Mouse (Mus musculus): ENCODE measurements at regions not wholly inside any gene's neighbourhood (a gene's known extent, or its start where the extent isn't known, plus 50 kb on each side); places are given as distances from the start of the nearest gene placed in this dataset.
"Not testable (repeated sequence)": the region's sequence is repeated elsewhere in the genome, so short reads cannot be mapped to it uniquely, and the experiment has no call there.

DNA sequence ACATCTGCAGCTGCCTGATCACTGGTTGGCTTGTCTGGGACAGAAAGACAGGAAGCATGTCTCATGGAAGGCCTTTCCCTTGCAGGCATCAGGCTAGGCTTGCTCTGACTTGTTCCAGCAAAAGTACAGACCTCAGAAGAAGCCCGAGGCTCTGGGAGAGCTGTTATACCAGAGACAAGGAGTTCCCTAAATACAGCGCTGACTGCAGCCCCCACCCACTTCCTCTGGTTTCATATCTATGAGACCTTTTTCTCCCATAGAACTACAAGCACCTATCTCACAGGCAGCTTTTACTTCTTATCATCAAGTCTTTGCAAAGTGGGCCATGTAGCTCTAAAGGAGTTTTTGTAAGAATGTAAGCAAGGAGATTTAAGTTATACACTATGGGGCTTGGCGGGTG, 312.2 kb upstream of the Vmn1r3 start:
- ATAC-seq (replicated peaks; ENCODE audit: insufficient number of reproducible peaks, low FRiP score, low TSS enrichment, poor library complexity, severe bottlenecking): not testable (repeated sequence)

DNA sequence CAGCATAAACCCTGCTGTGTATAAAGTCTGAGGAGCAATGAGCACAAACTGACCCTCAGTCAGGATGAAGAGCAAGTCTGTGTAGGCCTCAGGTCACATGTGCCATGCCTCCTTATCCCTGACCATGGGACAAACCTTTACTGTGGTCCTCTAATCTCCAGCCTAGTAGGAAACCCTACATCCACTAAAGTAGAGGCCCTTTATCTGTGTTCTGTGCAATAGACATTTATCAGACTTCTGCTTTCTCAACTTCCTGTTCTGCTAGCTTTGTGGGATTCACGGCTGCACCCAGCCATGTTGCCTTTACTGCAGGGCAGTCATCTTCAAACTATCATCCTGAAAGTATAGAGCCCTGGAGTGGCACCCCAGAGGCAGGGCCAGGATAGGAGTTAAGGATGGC, 310.8 kb upstream of the Vmn1r3 start:
- ATAC-seq (replicated peaks; ENCODE audit: insufficient number of reproducible peaks, low FRiP score, low TSS enrichment, poor library complexity, severe bottlenecking): peak; percentile 78

DNA sequence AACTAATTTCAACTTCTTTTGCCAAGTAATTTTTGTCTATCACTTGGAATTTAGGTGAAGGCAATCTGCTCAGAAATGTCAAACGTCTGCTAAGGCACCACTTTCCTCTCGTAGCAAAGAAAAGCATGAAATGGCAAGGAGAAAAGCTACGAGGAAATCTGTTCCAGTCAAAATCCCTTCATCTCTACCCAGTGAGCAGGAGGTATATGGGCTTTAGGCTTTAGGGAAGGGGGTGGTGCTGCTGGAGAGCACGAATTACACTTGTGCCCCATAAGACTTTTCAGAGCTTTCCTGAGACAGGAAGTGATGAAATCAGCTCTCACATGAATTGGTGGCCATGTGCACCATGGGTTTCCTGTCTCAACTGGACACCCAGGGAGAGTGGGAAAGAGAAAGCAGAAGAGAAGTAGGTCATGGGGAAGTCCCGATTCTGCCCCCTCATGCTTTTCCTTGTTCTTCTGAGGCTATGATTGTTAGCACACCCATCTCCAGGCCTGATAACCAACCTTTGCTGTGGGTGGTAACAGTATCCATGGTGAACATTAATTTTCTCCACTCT, 309.0 kb upstream of the Vmn1r3 start:
- peak; percentile 55 for ATAC-seq (replicated peaks; ENCODE audit: insufficient number of reproducible peaks, low FRiP score, low TSS enrichment, poor library complexity, severe bottlenecking)

GRCm38 (mm10) chr4:3490901-3491300, 305.7 kb upstream of the Vmn1r3 start:
- ATAC-seq (replicated peaks; ENCODE audit: insufficient number of reproducible peaks, low FRiP score, low TSS enrichment, poor library complexity, severe bottlenecking): not testable (repeated sequence)

GRCm38 (mm10) chr4:3482092-3482491, 296.9 kb upstream of the Vmn1r3 start:
- ATAC-seq (replicated peaks; ENCODE audit: insufficient number of reproducible peaks, low FRiP score, low TSS enrichment, poor library complexity, severe bottlenecking): no peak

DNA sequence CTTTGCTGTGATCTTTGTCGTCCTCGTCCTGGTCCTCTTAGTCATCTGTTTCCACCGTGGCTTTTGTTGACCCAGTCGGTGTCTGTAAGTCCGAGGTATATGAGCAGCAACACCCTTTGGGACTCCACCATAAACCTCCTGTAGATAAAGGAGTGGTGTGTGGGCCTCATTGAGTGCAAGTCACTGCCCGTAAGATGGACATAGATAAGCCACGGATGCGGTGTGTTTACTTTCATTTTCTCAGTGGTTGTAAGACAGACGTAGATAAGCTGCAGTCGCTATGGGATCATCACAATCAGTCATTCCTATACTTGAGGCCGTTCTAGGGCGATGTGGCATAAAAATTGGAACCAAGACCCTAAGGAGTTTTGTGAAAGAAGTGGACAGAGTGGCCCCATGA, 271.6 kb upstream of the Vmn1r3 start:
- no peak for ATAC-seq (replicated peaks; ENCODE audit: insufficient number of reproducible peaks, low FRiP score, low TSS enrichment, poor library complexity, severe bottlenecking)

DNA sequence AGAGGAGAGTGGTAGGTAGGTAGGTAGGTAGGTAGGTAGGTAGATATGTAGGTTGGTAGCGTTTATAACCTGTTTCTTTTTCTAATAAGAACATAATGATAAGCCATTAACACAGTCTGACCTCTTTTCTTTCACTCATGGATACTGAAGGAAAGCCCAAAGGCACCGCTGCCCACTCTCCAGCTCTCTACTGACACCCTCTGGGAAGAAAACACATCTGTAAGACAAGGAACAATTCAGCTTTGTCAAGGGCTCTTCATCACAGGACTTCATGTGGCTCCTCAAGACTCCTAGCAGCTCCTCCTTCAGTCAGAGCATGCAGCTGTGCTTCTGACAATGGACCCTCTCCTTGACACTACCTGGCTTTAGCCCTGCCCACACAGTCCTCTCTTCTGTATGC, 252.2 kb upstream of the Vmn1r3 start:
- not testable (repeated sequence) for ATAC-seq (replicated peaks; ENCODE audit: insufficient number of reproducible peaks, low FRiP score, low TSS enrichment, poor library complexity, severe bottlenecking)

GRCm38 (mm10) chr4:3427968-3428367, 242.8 kb upstream of the Vmn1r3 start:
- ATAC-seq (replicated peaks; ENCODE audit: insufficient number of reproducible peaks, low FRiP score, low TSS enrichment, poor library complexity, severe bottlenecking): no peak

GRCm38 (mm10) chr4:3419920-3420499, 234.9 kb upstream of the Vmn1r3 start:
- ATAC-seq (replicated peaks; ENCODE audit: insufficient number of reproducible peaks, low FRiP score, low TSS enrichment, poor library complexity, severe bottlenecking): no peak

DNA sequence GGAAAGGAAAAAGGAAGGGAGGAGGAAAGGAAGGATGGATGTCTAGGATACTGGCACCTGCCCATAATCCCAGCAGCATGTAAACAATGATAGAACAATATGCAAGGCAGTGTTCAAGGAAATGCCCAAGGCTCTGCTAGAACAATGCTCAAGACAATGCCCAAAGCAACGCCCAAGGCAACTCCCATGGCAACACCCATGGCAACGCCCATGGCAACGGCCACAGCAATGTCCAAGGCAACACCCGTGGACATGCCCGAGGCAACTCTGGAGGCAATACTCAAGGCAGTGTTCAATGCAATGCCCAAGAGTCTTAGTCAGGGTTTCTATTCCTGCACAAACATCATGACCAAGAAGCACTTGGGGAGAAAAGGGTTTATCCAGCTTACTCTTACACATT, 231.5 kb upstream of the Vmn1r3 start:
- ATAC-seq (replicated peaks; ENCODE audit: insufficient number of reproducible peaks, low FRiP score, low TSS enrichment, poor library complexity, severe bottlenecking): no peak

DNA sequence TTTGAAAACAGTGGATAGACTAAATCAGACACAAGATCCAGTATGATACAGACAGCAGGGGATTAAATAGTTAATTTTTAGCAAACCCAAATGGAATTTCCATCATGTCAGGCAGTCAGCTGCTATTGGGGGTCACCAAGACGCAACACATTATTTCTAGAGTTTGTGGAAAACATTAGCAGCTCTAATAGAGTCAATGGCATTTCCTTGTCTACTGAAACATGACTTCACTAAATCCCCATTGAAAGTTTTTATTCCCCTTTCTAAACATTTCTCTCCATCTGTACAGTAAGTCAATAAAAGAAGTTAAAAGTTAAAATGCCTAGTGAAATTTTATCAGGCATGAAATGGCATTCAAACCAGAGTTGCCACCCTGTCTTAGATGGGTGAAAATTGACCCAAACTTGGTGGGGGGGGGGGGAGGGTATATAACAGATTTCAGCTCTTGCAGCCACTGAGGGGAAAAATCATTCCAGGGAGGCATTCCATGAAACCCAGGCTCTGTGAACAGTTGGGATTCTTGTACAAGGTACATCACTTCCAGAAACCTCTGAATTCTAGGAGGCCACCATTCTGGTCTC, 229.4 kb upstream of the Vmn1r3 start:
- not testable (repeated sequence) for ATAC-seq (replicated peaks; ENCODE audit: insufficient number of reproducible peaks, low FRiP score, low TSS enrichment, poor library complexity, severe bottlenecking)

GRCm38 (mm10) chr4:3413493-3414441, 228.6 kb upstream of the Vmn1r3 start:
- no peak for ATAC-seq (replicated peaks; ENCODE audit: insufficient number of reproducible peaks, low FRiP score, low TSS enrichment, poor library complexity, severe bottlenecking)

- ATAC-seq (replicated peaks; ENCODE audit: insufficient number of reproducible peaks, low FRiP score, low TSS enrichment, poor library complexity, severe bottlenecking): not testable (repeated sequence)
Observed at GRCm38 (mm10) chr4:3412323-3412722, 227.2 kb upstream of the Vmn1r3 start.

DNA sequence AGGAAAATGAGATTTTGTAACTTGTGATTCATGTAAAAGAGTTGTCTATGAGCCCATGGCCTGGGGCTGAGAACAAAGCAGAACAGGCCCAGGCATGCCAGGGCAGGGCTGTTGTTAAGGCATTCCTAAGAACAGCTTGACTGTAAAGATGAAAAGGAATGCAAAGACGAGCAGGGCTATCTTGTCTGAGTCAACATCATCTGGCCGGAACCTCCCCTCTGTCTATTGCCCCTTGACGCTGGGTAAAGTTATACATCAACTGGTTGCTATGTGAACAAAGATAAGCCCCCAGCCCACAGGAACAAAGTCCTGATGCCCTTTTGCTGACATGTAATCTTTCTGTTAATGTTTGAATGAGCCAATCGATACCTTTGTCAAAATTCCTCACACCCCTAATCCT, 217.7 kb upstream of the Vmn1r3 start:
- not testable (repeated sequence) for ATAC-seq (replicated peaks; ENCODE audit: insufficient number of reproducible peaks, low FRiP score, low TSS enrichment, poor library complexity, severe bottlenecking)

GRCm38 (mm10) chr4:3401766-3402165, 216.6 kb upstream of the Vmn1r3 start:
- not testable (repeated sequence) for ATAC-seq (replicated peaks; ENCODE audit: insufficient number of reproducible peaks, low FRiP score, low TSS enrichment, poor library complexity, severe bottlenecking)

DNA sequence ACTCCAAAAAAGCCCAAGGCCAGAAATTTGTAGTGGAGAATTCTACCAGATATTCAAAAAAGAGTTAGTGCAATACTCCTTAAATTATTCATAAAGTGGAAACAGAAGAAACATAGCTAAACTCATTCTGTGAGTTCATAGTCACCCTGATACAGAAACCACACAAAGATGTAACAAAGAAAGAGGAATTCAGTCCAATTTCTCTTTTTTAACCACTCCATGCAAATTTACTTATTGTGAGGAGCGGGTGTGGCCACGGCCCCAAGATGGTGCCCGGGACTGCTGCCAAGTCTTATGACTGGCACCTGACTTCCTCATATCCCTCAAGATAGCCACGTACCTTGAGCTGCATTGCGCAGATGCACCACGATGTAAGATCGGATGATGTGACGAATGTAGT, 206.4 kb upstream of the Vmn1r3 start:
- ATAC-seq (replicated peaks; ENCODE audit: insufficient number of reproducible peaks, low FRiP score, low TSS enrichment, poor library complexity, severe bottlenecking): not testable (repeated sequence)

GRCm38 (mm10) chr4:3373027-3373763, 188.0 kb upstream of the Vmn1r3 start:
- ATAC-seq (replicated peaks; ENCODE audit: insufficient number of reproducible peaks, low FRiP score, low TSS enrichment, poor library complexity, severe bottlenecking): not testable (repeated sequence)

DNA sequence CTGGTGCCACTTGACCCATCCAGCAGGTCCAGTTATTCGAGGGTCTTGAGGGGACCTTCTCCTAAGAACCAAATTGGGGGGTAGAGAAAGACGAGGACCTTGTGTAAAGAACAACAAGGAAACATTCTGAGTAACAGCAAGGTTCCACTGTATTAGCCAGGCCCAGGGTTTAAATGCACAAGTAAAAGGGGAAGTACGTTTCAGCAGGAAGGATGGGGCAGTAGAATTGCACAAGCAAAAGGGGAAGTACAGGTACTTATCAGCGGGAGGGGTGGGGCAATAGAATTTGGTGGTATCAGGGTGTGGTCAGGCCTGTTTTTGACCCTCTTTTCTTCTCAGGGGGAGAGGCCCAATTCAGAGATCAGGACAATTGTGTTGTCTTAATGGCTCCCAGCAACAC, 182.9 kb upstream of the Vmn1r3 start:
- ATAC-seq (replicated peaks; ENCODE audit: insufficient number of reproducible peaks, low FRiP score, low TSS enrichment, poor library complexity, severe bottlenecking): not testable (repeated sequence)

GRCm38 (mm10) chr4:3343443-3343842, 158.3 kb upstream of the Vmn1r3 start:
- ATAC-seq (replicated peaks; ENCODE audit: insufficient number of reproducible peaks, low FRiP score, low TSS enrichment, poor library complexity, severe bottlenecking): not testable (repeated sequence)

Measured in monocyte, adult 5-6 weeks (primary cell).